Mouse (Mus musculus): ENCODE data around the gene Cd22. TPM values are rescaled to one million over a fixed set of nuclear protein-coding genes. Genes with fewer than 3 reads are reported as not detected.

Cd22 gene
- polyA plus RNA-seq, 1 experiment from 2014 or later, result not detected

DNA sequence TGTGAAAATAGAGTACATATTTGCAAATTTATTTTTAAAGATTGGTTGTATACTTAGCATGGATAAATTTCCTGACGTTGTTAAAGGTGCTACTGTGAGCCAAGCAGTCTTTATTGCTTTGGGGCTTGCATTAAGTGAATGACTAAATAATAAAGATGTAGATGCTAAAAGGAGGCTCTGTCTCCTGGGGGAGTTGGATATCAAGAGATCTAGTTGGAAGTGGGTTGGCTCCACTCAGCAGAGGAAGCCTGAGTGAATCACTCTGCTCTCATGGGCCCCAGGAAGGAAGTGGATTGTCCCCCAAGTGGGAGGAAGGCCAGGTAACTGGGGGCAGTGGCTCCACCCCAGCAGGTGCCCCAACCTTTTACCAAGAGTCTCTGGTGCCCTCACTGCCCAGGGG is 22.4 kb downstream of the Cd22 start:
- H3K4me2 ChIP-seq (replicated peaks; ENCODE audit: low read depth, low read length), result no peak overlapping the region
- no peak overlapping the region for H3K9ac ChIP-seq (ENCODE audit: low read depth, low read length)
- no peak overlapping the region for H3K4me3 ChIP-seq (ENCODE audit: low read depth, low read length)
- no peaks in the 10 kb centered on the region for H3K4me1 ChIP-seq (replicated peaks; ENCODE audit: control insufficient read depth, insufficient read depth, low read length)
- H3K27ac ChIP-seq (ENCODE audit: low read depth, low read length), result no peak overlapping the region
- DNase-seq (ENCODE audit: low spot score), result no peak
- WGBS, result 81% methylated on average over 1 of the region's 1 CpGs
- H3K36me3 ChIP-seq (ENCODE audit: control insufficient read depth, insufficient read depth, low read length), result no peaks in the 10 kb centered on the region
- no peak for ATAC-seq (ENCODE audit: low FRiP score)
- H3K27me3 ChIP-seq (ENCODE audit: control insufficient read depth, insufficient read depth, low read length), result no peaks in the 10 kb centered on the region
- H3K9me3 ChIP-seq (ENCODE audit: control insufficient read depth, low read length), result no peaks in the 10 kb centered on the region

GRCm38 (mm10) chr7:30856078-30856477 is 24.1 kb downstream of the Cd22 start, which contains the start of gene Ffar3:
TSS of gene Ffar3 (minus strand) at chr7:30856178.
- Histone ChIP-seq H3K4me3 (ENCODE audit: low read depth, low read length) (no peak within 1 kb of the TSS), H3K36me3 (ENCODE audit: control insufficient read depth, insufficient read depth, low read length) (no peaks in the 10 kb centered on the region), H3K9ac (ENCODE audit: low read depth, low read length) (no peak within 1 kb of the TSS), H3K27me3 (ENCODE audit: control insufficient read depth, insufficient read depth, low read length) (no peaks in the 10 kb centered on the region), H3K27ac (ENCODE audit: low read depth, low read length) (no peak within 1 kb of the TSS), H3K9me3 (ENCODE audit: control insufficient read depth, low read length) (no peaks in the 10 kb centered on the region), H3K4me1 (replicated peaks; ENCODE audit: control insufficient read depth, insufficient read depth, low read length) (no peaks in the 10 kb centered on the region), H3K4me2 (replicated peaks; ENCODE audit: low read depth, low read length) (no peak within 1 kb of the TSS)
- ATAC-seq (ENCODE audit: low FRiP score), result no peak
- DNase-seq (ENCODE audit: low spot score), result no peak
- 81% methylated on average over 6 of the region's 6 CpGs for WGBS

- Histone ChIP-seq H3K9me3 (ENCODE audit: control insufficient read depth, low read length) (no peaks in the 10 kb centered on the region), H3K27ac (ENCODE audit: low read depth, low read length) (no peak overlapping the region), H3K4me3 (ENCODE audit: low read depth, low read length) (no peak overlapping the region), H3K36me3 (ENCODE audit: control insufficient read depth, insufficient read depth, low read length) (no peaks in the 10 kb centered on the region), H3K27me3 (ENCODE audit: control insufficient read depth, insufficient read depth, low read length) (no peaks in the 10 kb centered on the region), H3K4me2 (replicated peaks; ENCODE audit: low read depth, low read length) (no peak overlapping the region), H3K9ac (ENCODE audit: low read depth, low read length) (no peak overlapping the region), H3K4me1 (replicated peaks; ENCODE audit: control insufficient read depth, insufficient read depth, low read length) (no peaks in the 10 kb centered on the region)
- 86% methylated on average over 1 of the region's 1 CpGs for whole genome bisulfite sequencing
- ATAC-seq (ENCODE audit: low FRiP score) (no peak), DNase-seq (ENCODE audit: low spot score) (no peak)
Measured at GRCm38 (mm10) chr7:30851421-30851820, 28.7 kb downstream of the Cd22 start.

- H3K27me3 ChIP-seq (ENCODE audit: control insufficient read depth, insufficient read depth, low read length), result no peaks in the 10 kb centered on the region
- no peaks in the 10 kb centered on the region for H3K36me3 ChIP-seq (ENCODE audit: control insufficient read depth, insufficient read depth, low read length)
- DNase-seq (ENCODE audit: low spot score) (no peak), ATAC-seq (ENCODE audit: low FRiP score) (no peak)
- no peaks in the 10 kb centered on the region for H3K9me3 ChIP-seq (ENCODE audit: control insufficient read depth, low read length)
- H3K4me1 ChIP-seq (replicated peaks; ENCODE audit: control insufficient read depth, insufficient read depth, low read length), result no peaks in the 10 kb centered on the region
- no peak overlapping the region for H3K4me2 ChIP-seq (replicated peaks; ENCODE audit: low read depth, low read length)
- H3K4me3 ChIP-seq (ENCODE audit: low read depth, low read length), result no peak overlapping the region
- H3K9ac ChIP-seq (ENCODE audit: low read depth, low read length), result no peak overlapping the region
- H3K27ac ChIP-seq (ENCODE audit: low read depth, low read length), result no peak overlapping the region
- 88% methylated on average over 6 of the region's 6 CpGs for WGBS
Measured at GRCm38 (mm10) chr7:30847934-30848333, 32.2 kb downstream of the Cd22 start.

DNA sequence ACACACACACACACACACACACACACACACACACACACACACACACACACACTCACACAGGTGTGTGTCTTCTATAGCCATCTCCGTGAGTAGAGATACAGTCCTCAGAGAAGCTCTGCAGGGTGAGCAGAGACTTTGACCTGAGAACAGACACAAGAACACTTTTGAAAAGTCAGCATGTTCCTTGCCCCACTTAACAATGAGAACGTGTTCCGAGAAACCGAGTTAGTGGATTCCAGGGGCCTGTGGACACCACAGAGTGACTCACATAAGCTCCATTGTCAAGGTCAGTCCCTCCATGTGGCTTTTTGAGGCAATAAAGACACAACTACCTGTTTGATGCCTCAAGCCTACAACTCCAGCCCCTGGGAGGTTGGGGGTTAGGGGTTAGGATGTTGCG is 32.8 kb downstream of the Cd22 start:
- Histone ChIP-seq H3K27ac (ENCODE audit: low read depth, low read length) (no peak overlapping the region), H3K9ac (ENCODE audit: low read depth, low read length) (no peak overlapping the region), H3K4me1 (replicated peaks; ENCODE audit: control insufficient read depth, insufficient read depth, low read length) (no peaks in the 10 kb centered on the region), H3K27me3 (ENCODE audit: control insufficient read depth, insufficient read depth, low read length) (no peaks in the 10 kb centered on the region), H3K4me2 (replicated peaks; ENCODE audit: low read depth, low read length) (no peak overlapping the region), H3K9me3 (ENCODE audit: control insufficient read depth, low read length) (no peaks in the 10 kb centered on the region), H3K36me3 (ENCODE audit: control insufficient read depth, insufficient read depth, low read length) (no peaks in the 10 kb centered on the region), H3K4me3 (ENCODE audit: low read depth, low read length) (no peak overlapping the region)
- WGBS, result 85% methylated on average over 5 of the region's 5 CpGs
- ATAC-seq (ENCODE audit: low FRiP score) (no peak), DNase-seq (ENCODE audit: low spot score) (no peak)

- no peaks in the 10 kb centered on the region for H3K4me1 ChIP-seq (replicated peaks; ENCODE audit: control insufficient read depth, insufficient read depth, low read length)
- H3K4me2 ChIP-seq (replicated peaks; ENCODE audit: low read depth, low read length), result no peak overlapping the region
- no peak overlapping the region for H3K4me3 ChIP-seq (ENCODE audit: low read depth, low read length)
- WGBS, result 63% methylated on average over 2 of the region's 2 CpGs
- no peak overlapping the region for H3K9ac ChIP-seq (ENCODE audit: low read depth, low read length)
- no peaks in the 10 kb centered on the region for H3K36me3 ChIP-seq (ENCODE audit: control insufficient read depth, insufficient read depth, low read length)
- H3K9me3 ChIP-seq (ENCODE audit: control insufficient read depth, low read length), result no peaks in the 10 kb centered on the region
- DNase-seq (ENCODE audit: low spot score), result no peak
- no peak overlapping the region for H3K27ac ChIP-seq (ENCODE audit: low read depth, low read length)
- ATAC-seq (ENCODE audit: low FRiP score), result no peak
- no peaks in the 10 kb centered on the region for H3K27me3 ChIP-seq (ENCODE audit: control insufficient read depth, insufficient read depth, low read length)
Measured at GRCm38 (mm10) chr7:30846505-30847053, 33.6 kb downstream of the Cd22 start.

- Histone ChIP-seq H3K27me3 (ENCODE audit: control insufficient read depth, insufficient read depth, low read length) (no peaks in the 10 kb centered on the region), H3K9ac (ENCODE audit: low read depth, low read length) (no peak overlapping the region), H3K36me3 (ENCODE audit: control insufficient read depth, insufficient read depth, low read length) (no peaks in the 10 kb centered on the region), H3K27ac (ENCODE audit: low read depth, low read length) (peak overlapping the region; percentile 39; the same call in 1 of the 2 replicates), H3K4me3 (ENCODE audit: low read depth, low read length) (no peak overlapping the region), H3K4me2 (replicated peaks; ENCODE audit: low read depth, low read length) (no peak overlapping the region), H3K4me1 (replicated peaks; ENCODE audit: control insufficient read depth, insufficient read depth, low read length) (no peaks in the 10 kb centered on the region), H3K9me3 (ENCODE audit: control insufficient read depth, low read length) (no peaks in the 10 kb centered on the region)
- WGBS, result 45% methylated on average over 7 of the region's 7 CpGs
- no peak for ATAC-seq (ENCODE audit: low FRiP score)
- no peak for DNase-seq (ENCODE audit: low spot score)
Measured at GRCm38 (mm10) chr7:30844676-30845297, 35.4 kb downstream of the Cd22 start.

DNA sequence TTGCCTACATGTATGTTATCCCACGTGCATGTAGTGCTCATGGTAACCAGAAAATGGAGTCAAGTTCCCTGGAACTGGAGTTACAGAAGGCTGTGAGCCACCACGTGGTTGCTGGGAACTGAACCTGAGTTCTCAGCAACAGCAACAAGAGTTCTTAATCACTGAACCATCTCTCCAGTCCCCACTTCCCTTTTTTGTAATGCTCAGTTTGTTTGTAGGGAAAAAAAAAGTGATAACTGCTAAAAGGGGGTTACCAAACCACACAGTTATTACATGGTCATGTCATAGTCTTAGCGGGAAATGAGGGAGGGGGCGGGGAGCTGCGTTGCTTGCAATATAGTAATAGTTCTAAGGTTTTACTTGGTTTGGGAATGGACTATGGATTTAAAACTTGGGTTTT is 38.0 kb downstream of the Cd22 start:
- H3K4me2 ChIP-seq (replicated peaks; ENCODE audit: low read depth, low read length), result no peak overlapping the region
- H3K36me3 ChIP-seq (ENCODE audit: control insufficient read depth, insufficient read depth, low read length), result no peaks in the 10 kb centered on the region
- ATAC-seq (ENCODE audit: low FRiP score), result no peak
- no peak overlapping the region for H3K9ac ChIP-seq (ENCODE audit: low read depth, low read length)
- H3K4me1 ChIP-seq (replicated peaks; ENCODE audit: control insufficient read depth, insufficient read depth, low read length), result no peaks in the 10 kb centered on the region
- H3K27ac ChIP-seq (ENCODE audit: low read depth, low read length), result no peak overlapping the region
- no peak overlapping the region for H3K4me3 ChIP-seq (ENCODE audit: low read depth, low read length)
- H3K9me3 ChIP-seq (ENCODE audit: control insufficient read depth, low read length), result no peaks in the 10 kb centered on the region
- WGBS, result 86% methylated on average over 5 of the region's 5 CpGs
- DNase-seq (ENCODE audit: low spot score), result no peak
- no peaks in the 10 kb centered on the region for H3K27me3 ChIP-seq (ENCODE audit: control insufficient read depth, insufficient read depth, low read length)

- Histone ChIP-seq H3K36me3 (ENCODE audit: control insufficient read depth, insufficient read depth, low read length) (no peaks in the 10 kb centered on the region), H3K27me3 (ENCODE audit: control insufficient read depth, insufficient read depth, low read length) (no peaks in the 10 kb centered on the region), H3K4me1 (replicated peaks; ENCODE audit: control insufficient read depth, insufficient read depth, low read length) (no peaks in the 10 kb centered on the region), H3K4me2 (replicated peaks; ENCODE audit: low read depth, low read length) (no peak overlapping the region), H3K4me3 (ENCODE audit: low read depth, low read length) (no peak overlapping the region), H3K9ac (ENCODE audit: low read depth, low read length) (no peak overlapping the region), H3K27ac (ENCODE audit: low read depth, low read length) (no peak overlapping the region), H3K9me3 (ENCODE audit: control insufficient read depth, low read length) (no peaks in the 10 kb centered on the region)
- ATAC-seq (ENCODE audit: low FRiP score) (no peak), DNase-seq (ENCODE audit: low spot score) (no peak)
- WGBS, result 86% methylated on average over 4 of the region's 4 CpGs
Measured at GRCm38 (mm10) chr7:30841379-30841778, 38.8 kb downstream of the Cd22 start.
